Mouse (Mus musculus) olfactory bulb, adult 2 months (tissue): ENCODE results near the gene Sh3kbp1.

Experiments used
- CTCF ChIP-seq: fragments of 200-500 bp; IDR thresholded peaks from 2 replicates; pipeline ENCODE4 v1.5.1; 2012; ENCODE audit warnings: low read depth, mild to moderate bottlenecking, low read length, moderate library complexity; ENCODE audit not compliant: insufficient read depth
- POLR2A ChIP-seq: fragments of 200-500 bp; IDR thresholded peaks from 2 replicates; pipeline ENCODE4 v1.6.1; 2012; ENCODE audit warnings: mild to moderate bottlenecking, low read depth, low read length, moderate library complexity; ENCODE audit not compliant: insufficient read depth

DNA sequence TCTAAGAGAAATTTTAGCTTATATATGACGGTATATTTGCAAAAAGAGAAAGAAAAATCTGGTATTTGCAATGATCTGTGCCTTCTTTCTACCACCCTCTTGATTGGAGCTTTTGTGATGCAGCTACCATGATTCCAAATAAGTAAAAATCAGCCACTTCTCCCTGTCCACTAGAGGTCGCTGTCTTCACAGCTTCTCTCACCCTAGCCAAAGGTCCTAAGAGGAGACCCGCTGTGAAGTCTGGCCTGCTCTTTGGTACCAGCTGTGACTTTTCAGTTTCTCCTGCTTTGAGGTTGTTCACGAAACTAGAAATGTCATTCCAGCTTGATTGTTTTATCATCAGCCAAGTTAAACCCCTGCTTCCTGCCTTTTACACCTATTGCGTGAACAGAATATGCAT is 346.7 kb downstream of the Sh3kbp1 start:
- no peak for TF ChIP-seq CTCF
- TF ChIP-seq POLR2A, result no peak
